Mouse (Mus musculus): ENCODE measurements at regions not wholly inside any gene's neighbourhood (a gene's known extent, or its start where the extent isn't known, plus 50 kb on each side); places are given as distances from the start of the nearest gene placed in this dataset.

- no peak for DNase-seq (ENCODE audit: low spot score in 2 of 2)
These were observed 118.3 kb downstream of the Snx10 start for GRCm38 (mm10) chr6:51641965-51642364.

GRCm38 (mm10) chr6:51648813-51649212 is 125.1 kb downstream of the Snx10 start:
- DNase-seq (ENCODE audit: low spot score in 2 of 2) = no peak

- no peak for DNase-seq (ENCODE audit: low spot score in 2 of 2)
These were observed 130.1 kb downstream of the Snx10 start for GRCm38 (mm10) chr6:51653753-51654152.

GRCm38 (mm10) chr6:51654991-51655390 is 131.3 kb downstream of the Snx10 start:
- no peak for DNase-seq (ENCODE audit: low spot score in 2 of 2)

- DNase-seq (ENCODE audit: low spot score in 2 of 2) = no peak
These were observed 132.4 kb downstream of the Snx10 start for GRCm38 (mm10) chr6:51656078-51656477.

GRCm38 (mm10) chr6:51656883-51657640 is 133.4 kb downstream of the Snx10 start:
- DNase-seq (ENCODE audit: low spot score in 2 of 2) = no peak

GRCm38 (mm10) chr6:51658360-51658759 is 134.7 kb downstream of the Snx10 start:
- DNase-seq (ENCODE audit: low spot score in 2 of 2) = no peak

GRCm38 (mm10) chr6:51663178-51663577 is 139.5 kb downstream of the Snx10 start:
- no peak for DNase-seq (ENCODE audit: low spot score in 2 of 2)

GRCm38 (mm10) chr6:51664049-51664448 is 140.3 kb downstream of the Snx10 start:
- DNase-seq (ENCODE audit: low spot score in 2 of 2) = no peak

- DNase-seq (ENCODE audit: low spot score in 2 of 2) = no peak
These were observed 143.3 kb downstream of the Snx10 start for GRCm38 (mm10) chr6:51667022-51667421.

- DNase-seq (ENCODE audit: low spot score in 2 of 2) = no peak
These were observed 151.7 kb downstream of the Snx10 start for GRCm38 (mm10) chr6:51675342-51675945.

- DNase-seq (ENCODE audit: low spot score in 2 of 2) = no peak
These were observed 153.7 kb downstream of the Snx10 start for GRCm38 (mm10) chr6:51677162-51677996.

- no peak for DNase-seq (ENCODE audit: low spot score in 2 of 2)
These were observed 155.0 kb downstream of the Snx10 start for GRCm38 (mm10) chr6:51678743-51679142.

GRCm38 (mm10) chr6:51680239-51680857 is 156.6 kb downstream of the Snx10 start:
- no peak for DNase-seq (ENCODE audit: low spot score in 2 of 2)

- DNase-seq (ENCODE audit: low spot score in 2 of 2) = no peak
These were observed 159.4 kb downstream of the Snx10 start for GRCm38 (mm10) chr6:51683131-51683530.

- no peak for DNase-seq (ENCODE audit: low spot score in 2 of 2)
These were observed 162.1 kb downstream of the Snx10 start for GRCm38 (mm10) chr6:51685651-51686287.

GRCm38 (mm10) chr6:51690795-51691563 is 167.3 kb downstream of the Snx10 start:
- peak in 1 of 2 experiments; percentile 10 for DNase-seq (ENCODE audit: low spot score in 2 of 2)

GRCm38 (mm10) chr6:51693984-51694383 is 170.3 kb downstream of the Snx10 start:
- DNase-seq (ENCODE audit: low spot score in 2 of 2) = no peak

- no peak for DNase-seq (ENCODE audit: low spot score in 2 of 2)
These were observed 172.7 kb downstream of the Snx10 start for GRCm38 (mm10) chr6:51696396-51696795.

GRCm38 (mm10) chr6:51697754-51698153 is 174.1 kb downstream of the Snx10 start:
- no peak for DNase-seq (ENCODE audit: low spot score in 2 of 2)

All from left cerebral cortex, adult 8-10 months (tissue).